Mouse (Mus musculus) bone marrow, adult 2 months (tissue): ENCODE data around the gene Ngly1. TPM values are rescaled to one million over a fixed set of nuclear protein-coding genes. Genes with fewer than 3 reads are reported as not detected.

ENCODE experiments used
- H3K27ac ChIP-seq: fragments of 200-500 bp; 2 replicates; pipeline ENCODE4 v1.5.1; 2012; ENCODE audit warnings: low read depth, mild to moderate bottlenecking, control low read depth, inconsistent platforms, low read length; ENCODE audit not compliant: control insufficient read depth, poor library complexity, insufficient read depth
- H3K4me1 ChIP-seq: fragments of 200-500 bp; 2 replicates; pipeline ENCODE4 v1.6.1; 2011; ENCODE audit warnings: low read length; ENCODE audit not compliant: control insufficient read depth, insufficient read depth
- H3K4me3 ChIP-seq: fragments of 200-500 bp; replicated peaks from 2 replicates; pipeline ENCODE3; 2011; ENCODE audit warnings: mild to moderate bottlenecking, low read depth, low read length, control low read depth; ENCODE audit not compliant: control insufficient read depth
- CTCF ChIP-seq: fragments of 200-500 bp; IDR thresholded peaks from 2 replicates; pipeline ENCODE4 v1.5.1; 2011; ENCODE audit warnings: low read length, control low read depth; ENCODE audit not compliant: control insufficient read depth, insufficient read depth
- POLR2A ChIP-seq: fragments of 200-500 bp; IDR thresholded peaks from 2 replicates; pipeline ENCODE4 v1.6.1; 2011; ENCODE audit warnings: low read depth, mild to moderate bottlenecking, control low read depth, low read length, borderline replicate concordance; ENCODE audit not compliant: control insufficient read depth
- WGBS: fragments of 180-500 bp; shearing (Covaris S2); methylation state at CpG from one replicate; pipeline ENCODE4 v1.1.7; 2018; 5-methylcytosine and 5-hydroxymethylcytosine counted together
- polyA plus RNA-seq: library from polyadenylated mRNA; stranded (reverse); fragments of >200 nt; gene quantifications from 2 replicates; pipeline ENCODE4 v1.2.4, GENCODE M21; 2011; ENCODE audit warnings: low replicate concordance; ENCODE audit not compliant: missing spikeins, insufficient read depth, insufficient read length

Ngly1 gene
- 10.9 and 12.7 TPM in 2 replicates for polyA plus RNA-seq

- peak within 1 kb of the TSS; percentile 99 for H3K27ac ChIP-seq
- peaks cover 3% of the 10 kb centered on the region; the same call in 1 of the 2 replicates for H3K4me1 ChIP-seq
- WGBS = 1% methylated on average over 65 of the region's 65 CpGs
- peak; percentile 99 for TF ChIP-seq POLR2A
- TF ChIP-seq CTCF = no peak
- peak within 1 kb of the TSS; percentile 96 for H3K4me3 ChIP-seq
Observed at GRCm38 (mm10) chr14:16249171-16249874, at the start of gene Ngly1, which contains the start of gene Oxsm. Gene Ngly1 (plus strand): TSS chr14:16249280. Gene Oxsm (minus strand): TSS chr14:16249808.

- TF ChIP-seq CTCF (no peak), POLR2A (no peak)
- no peaks in the 10 kb centered on the region; the same call in 1 of the 2 replicates for H3K4me1 ChIP-seq
- H3K27ac ChIP-seq = no peak overlapping the region
- H3K4me3 ChIP-seq = no peak overlapping the region
- 78% methylated on average over 6 of the region's 6 CpGs for WGBS
Observed at GRCm38 (mm10) chr14:16200220-16200912, 48.7 kb upstream of the Ngly1 start.

DNA sequence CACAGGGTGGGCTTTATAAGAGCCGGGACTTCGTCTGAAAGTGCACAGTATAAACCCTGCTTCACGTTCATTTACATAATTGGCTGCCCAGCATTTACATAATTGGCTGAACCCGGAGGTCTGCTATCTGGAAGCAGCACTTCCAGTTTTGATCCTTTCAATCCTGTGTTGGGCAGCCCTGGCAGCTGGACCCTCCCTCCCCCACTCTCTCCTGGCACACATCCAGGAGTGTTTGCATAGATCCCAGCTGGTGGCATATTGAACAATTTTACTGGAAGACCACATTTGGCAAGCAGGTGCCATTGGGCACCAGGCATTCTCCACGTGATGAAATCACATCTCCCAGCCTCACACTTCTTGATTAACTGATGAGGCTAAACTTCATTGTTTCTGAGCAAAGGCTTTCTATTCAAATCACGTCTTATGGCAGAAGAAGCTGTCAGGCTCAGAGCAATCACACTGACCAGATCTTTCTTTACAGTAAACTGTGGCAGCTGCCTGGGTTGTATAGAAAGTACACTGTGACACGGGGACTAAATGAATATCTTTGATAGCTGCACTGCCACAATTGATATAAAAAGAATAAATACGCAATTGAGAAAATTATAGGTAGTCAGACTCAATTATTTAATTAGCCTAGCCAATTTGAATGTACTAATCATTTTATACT lies 48.0 kb upstream of the Ngly1 start:
- Histone ChIP-seq H3K27ac (no peak overlapping the region), H3K4me1 (no peaks in the 10 kb centered on the region; the same call in 1 of the 2 replicates), H3K4me3 (no peak overlapping the region)
- WGBS = 57% methylated on average over 8 of the region's 8 CpGs
- TF ChIP-seq CTCF = no peak
- TF ChIP-seq POLR2A = no peak

GRCm38 (mm10) chr14:16201673-16202072 lies 47.4 kb upstream of the Ngly1 start:
- Histone ChIP-seq H3K27ac (no peak overlapping the region), H3K4me3 (no peak overlapping the region), H3K4me1 (no peaks in the 10 kb centered on the region; the same call in 1 of the 2 replicates)
- TF ChIP-seq POLR2A = no peak
- TF ChIP-seq CTCF = no peak
- WGBS = 37% methylated on average over 3 of the region's 3 CpGs

DNA sequence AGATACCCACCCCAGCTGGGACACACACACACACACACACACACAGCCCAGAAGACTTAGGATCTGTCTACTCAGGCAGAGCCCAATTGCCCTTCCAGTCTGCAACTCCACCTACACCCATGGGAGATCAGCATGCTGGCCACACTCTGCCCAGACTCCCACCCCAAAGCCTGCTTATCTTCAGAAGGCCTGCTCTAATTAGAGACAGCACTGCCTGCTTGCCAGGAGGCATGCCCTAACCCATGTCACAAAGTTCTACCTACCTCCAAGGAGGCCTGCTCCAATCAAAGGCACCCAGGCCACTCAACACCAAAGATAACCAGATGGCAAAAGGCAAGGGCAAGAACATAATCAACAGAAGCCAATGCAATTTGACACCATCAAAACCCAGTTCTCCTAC lies 41.4 kb upstream of the Ngly1 start:
- H3K4me3 ChIP-seq = no peak overlapping the region
- TF ChIP-seq POLR2A (no peak), CTCF (no peak)
- no peaks in the 10 kb centered on the region for H3K4me1 ChIP-seq
- no peak overlapping the region for H3K27ac ChIP-seq

DNA sequence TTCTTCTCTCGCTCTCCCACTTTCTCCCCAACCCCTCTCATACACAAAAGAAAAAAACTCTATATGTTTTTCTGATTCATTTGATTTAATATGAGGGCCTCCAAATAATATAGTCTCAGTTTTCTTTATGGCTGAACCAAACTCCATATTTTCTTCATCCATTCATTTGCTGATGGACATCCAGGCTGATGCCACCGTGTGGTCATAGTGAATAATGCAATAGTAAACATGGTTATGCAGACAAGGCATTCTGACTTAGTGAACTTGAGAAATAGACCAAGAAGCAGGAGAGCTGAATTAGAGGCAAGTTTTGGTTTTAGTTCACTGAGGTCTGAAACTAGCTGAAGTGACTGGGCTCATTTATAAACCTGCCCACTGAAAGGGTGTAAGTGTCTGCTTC lies 30.1 kb upstream of the Ngly1 start:
- Histone ChIP-seq H3K4me1 (no peaks in the 10 kb centered on the region), H3K27ac (no peak overlapping the region), H3K4me3 (no peak overlapping the region)
- 36% methylated on average over 2 of the region's 2 CpGs for WGBS
- TF ChIP-seq POLR2A (no peak), CTCF (0 out of 2 replicates have a peak, but pooled peaks have one; percentile 17)

DNA sequence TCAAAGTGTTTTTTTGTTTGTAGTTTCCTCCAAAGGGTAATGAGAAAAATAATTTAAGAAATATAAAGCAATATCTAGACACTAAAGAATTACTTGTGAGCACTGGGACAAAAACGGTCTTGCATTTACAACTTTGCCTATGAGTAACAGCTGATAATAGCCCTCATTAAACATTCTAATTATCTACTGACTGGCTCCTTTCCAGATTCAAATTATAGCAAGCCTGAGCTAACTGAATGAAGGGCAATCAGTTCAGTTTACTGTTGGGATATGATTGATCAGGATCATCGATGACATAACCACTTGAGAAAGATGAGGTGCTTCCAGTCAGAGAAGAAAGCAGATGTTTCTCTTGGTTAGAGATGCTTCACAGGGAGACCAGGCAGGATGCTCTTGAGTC lies 19.7 kb upstream of the Ngly1 start:
- no peaks in the 10 kb centered on the region for H3K4me1 ChIP-seq
- 78% methylated on average over 2 of the region's 2 CpGs for WGBS
- no peak for TF ChIP-seq POLR2A
- TF ChIP-seq CTCF = no peak

DNA sequence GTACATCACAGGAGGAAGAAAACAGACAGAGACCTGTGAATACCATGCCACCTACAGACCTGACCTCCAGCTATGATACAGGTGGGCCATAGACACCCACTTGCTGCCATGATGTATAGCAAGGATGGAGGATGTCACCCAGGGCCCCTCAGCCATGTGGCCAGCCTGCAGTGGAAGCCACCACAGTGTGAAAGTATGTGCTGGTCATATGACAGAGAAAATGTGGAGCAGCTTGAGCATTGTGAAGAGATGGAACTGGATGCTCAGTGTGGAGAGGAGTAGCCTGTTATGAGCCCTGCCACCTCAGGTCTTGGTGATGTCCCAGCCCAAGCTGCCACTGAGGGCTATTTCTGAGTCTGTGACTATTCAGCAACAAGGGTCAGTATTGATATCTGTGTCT lies 18.5 kb upstream of the Ngly1 start:
- TF ChIP-seq POLR2A (no peak), CTCF (no peak)
- Histone ChIP-seq H3K27ac (no peak overlapping the region), H3K4me3 (no peak overlapping the region), H3K4me1 (no peaks in the 10 kb centered on the region)

More for the DNA sequence above, 19.7 kb upstream of the Ngly1 start:
- no peak overlapping the region for H3K27ac ChIP-seq
- H3K4me3 ChIP-seq = no peak overlapping the region
